Mouse (Mus musculus) midbrain, embryonic 16.5 days (tissue): ENCODE measurements around the gene Smarcal1. TPM values are rescaled to one million over a fixed set of nuclear protein-coding genes. Genes with fewer than 3 reads are reported as not detected.

ENCODE experiments used
- ATAC-seq: fragments of 200-750 bp; cut with Nextera tagmentation; 2 replicates; pipeline ENCODE4 v1.8.0; 2017; ENCODE audit warnings: moderate TSS enrichment
- H3K27ac ChIP-seq: fragments of 300-500 bp; sonication (generic); 2 replicates; pipeline ENCODE4 v1.5.1; 2014; ENCODE audit warnings: mild to moderate bottlenecking, low read length, mixed read lengths
- H3K27me3 ChIP-seq: fragments of 300-500 bp; sonication (generic); 2 replicates; pipeline ENCODE4 v1.6.1; 2014; ENCODE audit warnings: low read depth, low read length, mixed read lengths; ENCODE audit not compliant: control insufficient read depth, insufficient read depth
- H3K36me3 ChIP-seq: fragments of 300-500 bp; sonication (generic); 2 replicates; pipeline ENCODE4 v1.6.1; 2014; ENCODE audit warnings: mild to moderate bottlenecking, low read length, moderate library complexity, mixed read lengths; ENCODE audit not compliant: control insufficient read depth, insufficient read depth
- H3K4me1 ChIP-seq: fragments of 300-500 bp; sonication (generic); 2 replicates; pipeline ENCODE4 v1.6.1; 2014; ENCODE audit warnings: mild to moderate bottlenecking, low read length, mixed read lengths; ENCODE audit not compliant: control insufficient read depth, insufficient read depth
- H3K4me2 ChIP-seq: fragments of 300-500 bp; sonication (generic); 2 replicates; pipeline ENCODE4 v1.6.1; 2014; ENCODE audit warnings: mild to moderate bottlenecking, low read length, mixed read lengths
- H3K4me3 ChIP-seq: fragments of 300-500 bp; sonication (generic); 2 replicates; pipeline ENCODE4 v1.5.1; 2014; ENCODE audit warnings: low read depth, mild to moderate bottlenecking, low read length, moderate library complexity, mixed read lengths
- H3K9ac ChIP-seq: fragments of 300-500 bp; sonication (generic); 2 replicates; pipeline ENCODE4 v1.6.1; 2014; ENCODE audit warnings: low read depth, low read length, mixed read lengths
- H3K9me3 ChIP-seq: fragments of 300-500 bp; sonication (generic); replicated peaks from 2 replicates; pipeline ENCODE4 v1.6.1; 2014; ENCODE audit warnings: mild to moderate bottlenecking, low read length, mixed read lengths; ENCODE audit not compliant: control insufficient read depth, poor library complexity, severe bottlenecking
- WGBS: fragments of 180-500 bp; shearing (Covaris S2); extraction: QIAGEN DNeasy Blood & Tissue Kit; methylation state at CpG from one replicate; pipeline ENCODE4 v1.1.7; 2014; 5-methylcytosine and 5-hydroxymethylcytosine counted together
- polyA plus RNA-seq: library from polyadenylated mRNA; unstranded; fragments of >200 nt; fragmentation: Nextera tagmentation; extraction: Ambion mirVana; gene quantifications from 2 replicates; pipeline ENCODE4 v1.2.1, GENCODE M21; 2015

The Smarcal1 gene
- polyA plus RNA-seq, 1 experiment from 2014 or later, result 31.2 TPM

GRCm38 (mm10) chr1:72583906-72584305 is 855 bp downstream of the Smarcal1 start:
- peak overlapping the region; percentile 78 for H3K9ac ChIP-seq
- peak overlapping the region; percentile 66 for H3K4me3 ChIP-seq
- 62% methylated on average over 4 of the region's 4 CpGs for whole genome bisulfite sequencing
- peak overlapping the region; percentile 73 for H3K4me2 ChIP-seq
- no peaks in the 10 kb centered on the region for H3K9me3 ChIP-seq
- H3K27me3 ChIP-seq, result no peaks in the 10 kb centered on the region
- peaks cover 9% of the 10 kb centered on the region for H3K36me3 ChIP-seq
- H3K4me1 ChIP-seq, result peaks cover 19% of the 10 kb centered on the region
- ATAC-seq, result no peak
- peak overlapping the region; percentile 95 for H3K27ac ChIP-seq

DNA sequence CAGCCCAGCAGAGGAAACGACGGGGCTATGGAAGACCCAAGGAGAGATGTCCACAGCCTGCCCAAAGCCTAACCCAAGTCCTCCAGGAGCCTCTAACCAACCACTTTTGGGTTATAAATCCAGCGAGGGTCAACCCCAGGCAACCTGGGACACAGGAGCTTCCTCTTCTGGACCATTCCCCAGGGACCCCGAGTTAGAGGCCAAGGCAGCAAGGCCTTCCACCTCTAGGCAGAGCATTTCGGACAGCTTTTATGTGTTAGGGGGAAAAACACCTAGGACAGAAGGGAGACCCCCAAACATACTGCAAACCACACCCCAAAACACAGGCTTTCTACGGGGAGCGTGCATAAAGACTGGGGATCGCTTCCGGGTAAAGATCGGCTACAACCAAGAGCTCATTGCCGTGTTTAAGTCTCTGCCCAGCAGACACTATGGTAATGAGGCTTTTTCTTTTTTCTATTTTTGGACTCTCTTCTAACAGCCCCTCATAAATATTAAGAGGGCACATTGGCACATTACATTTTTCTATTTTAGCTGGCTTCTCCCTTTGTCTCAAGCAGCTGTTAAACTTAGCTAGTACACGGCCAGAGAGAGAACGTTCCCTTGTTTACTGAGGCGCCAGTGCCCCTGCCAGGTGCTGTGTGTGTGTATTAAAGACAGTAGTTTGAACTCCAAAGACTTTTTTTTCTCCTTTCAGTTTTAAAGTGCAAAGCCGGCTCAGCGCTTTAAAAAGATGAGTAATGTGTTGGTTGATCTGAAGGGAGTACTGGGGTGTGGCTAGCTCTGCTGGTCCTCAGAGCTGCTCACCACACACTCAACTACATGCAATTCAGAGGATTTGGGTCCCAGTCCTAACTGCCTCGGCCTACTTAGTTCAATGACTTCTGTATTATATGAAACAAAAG is 3.2 kb downstream of the Smarcal1 start:
- Histone ChIP-seq H3K36me3 (peaks cover 9% of the 10 kb centered on the region), H3K9ac (no peak overlapping the region), H3K27ac (no peak overlapping the region), H3K4me2 (no peak overlapping the region), H3K4me1 (peaks cover 19% of the 10 kb centered on the region), H3K4me3 (no peak overlapping the region), H3K9me3 (no peaks in the 10 kb centered on the region), H3K27me3 (no peaks in the 10 kb centered on the region)
- ATAC-seq, result no peak
- 84% methylated on average over 17 of the region's 17 CpGs for WGBS

GRCm38 (mm10) chr1:72587532-72587931 is 4.5 kb downstream of the Smarcal1 start:
- ATAC-seq, result no peak
- no peak overlapping the region for H3K9ac ChIP-seq
- WGBS, result 95% methylated on average over 15 of the region's 15 CpGs

GRCm38 (mm10) chr1:72588763-72589162 is 5.7 kb downstream of the Smarcal1 start:
- 87% methylated on average over 2 of the region's 2 CpGs for WGBS

More at GRCm38 (mm10) chr1:72587532-72587931, 4.5 kb downstream of the Smarcal1 start:
- peaks cover 16% of the 10 kb centered on the region for H3K4me1 ChIP-seq
- no peak overlapping the region for H3K4me3 ChIP-seq
- H3K36me3 ChIP-seq, result peaks cover 20% of the 10 kb centered on the region
- H3K27me3 ChIP-seq, result no peaks in the 10 kb centered on the region
- no peak overlapping the region for H3K4me2 ChIP-seq
- no peaks in the 10 kb centered on the region for H3K9me3 ChIP-seq
- no peak overlapping the region for H3K27ac ChIP-seq

DNA sequence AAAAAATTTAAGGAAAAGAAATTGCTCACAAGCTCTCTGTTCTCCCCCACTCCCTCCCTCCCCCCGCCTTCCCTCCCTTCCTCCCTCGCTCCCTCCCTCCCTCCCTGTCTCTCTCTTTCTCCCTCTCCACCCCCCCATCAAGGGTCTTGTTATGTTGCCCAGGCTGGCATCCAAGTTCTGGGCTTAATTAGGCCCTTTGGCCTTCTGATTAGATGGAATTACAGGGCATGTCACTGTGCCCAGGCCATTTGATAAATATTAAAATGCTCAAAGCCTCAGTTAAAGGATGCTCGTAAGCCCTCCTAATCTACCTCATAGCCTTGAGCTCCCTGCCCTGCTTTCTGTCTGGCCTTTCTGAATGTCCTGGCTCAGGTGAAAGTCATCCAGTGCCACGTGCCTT is 7.6 kb downstream of the Smarcal1 start:
- Histone ChIP-seq H3K4me2 (no peak overlapping the region), H3K27ac (no peak overlapping the region), H3K4me3 (no peak overlapping the region), H3K9ac (no peak overlapping the region), H3K36me3 (peaks cover 26% of the 10 kb centered on the region), H3K27me3 (no peaks in the 10 kb centered on the region), H3K9me3 (no peaks in the 10 kb centered on the region), H3K4me1 (no peaks in the 10 kb centered on the region)
- no peak for ATAC-seq
- 89% methylated on average over 4 of the region's 4 CpGs for WGBS

More at GRCm38 (mm10) chr1:72588763-72589162, 5.7 kb downstream of the Smarcal1 start:
- Histone ChIP-seq H3K4me1 (peaks cover 13% of the 10 kb centered on the region), H3K9ac (no peak overlapping the region), H3K27me3 (no peaks in the 10 kb centered on the region), H3K27ac (no peak overlapping the region), H3K4me3 (no peak overlapping the region), H3K4me2 (no peak overlapping the region), H3K9me3 (no peaks in the 10 kb centered on the region), H3K36me3 (peaks cover 20% of the 10 kb centered on the region)
- no peak for ATAC-seq

DNA sequence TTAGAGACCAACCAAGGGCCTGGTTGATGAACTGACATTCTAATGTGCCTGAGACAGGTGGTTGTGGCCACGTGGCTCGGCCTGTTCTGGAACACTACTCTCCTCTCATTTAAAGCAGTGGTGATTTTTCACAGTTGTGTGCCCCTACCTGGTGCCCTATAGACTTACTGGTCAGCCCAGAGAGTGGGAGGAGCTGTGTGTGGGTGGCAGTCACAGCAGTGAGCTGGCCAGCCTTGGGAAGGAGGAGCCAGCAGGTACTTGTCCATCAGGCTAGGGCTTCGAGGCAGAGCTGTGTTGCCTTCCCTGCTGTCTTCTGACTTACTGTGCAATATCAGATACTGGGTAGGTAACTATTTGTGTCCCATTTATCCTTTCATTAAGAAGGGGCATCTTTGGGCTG is 9.3 kb downstream of the Smarcal1 start:
- no peaks in the 10 kb centered on the region for H3K27me3 ChIP-seq
- no peaks in the 10 kb centered on the region for H3K9me3 ChIP-seq
- H3K4me3 ChIP-seq, result no peak overlapping the region
- no peak overlapping the region for H3K27ac ChIP-seq
- H3K4me1 ChIP-seq, result no peaks in the 10 kb centered on the region
- H3K9ac ChIP-seq, result no peak overlapping the region
- 94% methylated on average over 3 of the region's 3 CpGs for WGBS
- no peak overlapping the region for H3K4me2 ChIP-seq
- no peak for ATAC-seq
- H3K36me3 ChIP-seq, result peaks cover 30% of the 10 kb centered on the region

GRCm38 (mm10) chr1:72593340-72593951 is 10.4 kb downstream of the Smarcal1 start:
- H3K9ac ChIP-seq, result no peak overlapping the region
- peak; percentile 61 for ATAC-seq
- 56% methylated on average over 20 of the region's 20 CpGs for WGBS
- peak overlapping the region; percentile 47; the same call in 1 of the 2 replicates for H3K27ac ChIP-seq
- peaks cover 29% of the 10 kb centered on the region for H3K36me3 ChIP-seq
- H3K4me1 ChIP-seq, result no peaks in the 10 kb centered on the region
- no peaks in the 10 kb centered on the region for H3K9me3 ChIP-seq
- no peak overlapping the region for H3K4me2 ChIP-seq
- no peaks in the 10 kb centered on the region for H3K27me3 ChIP-seq
- H3K4me3 ChIP-seq, result no peak overlapping the region

DNA sequence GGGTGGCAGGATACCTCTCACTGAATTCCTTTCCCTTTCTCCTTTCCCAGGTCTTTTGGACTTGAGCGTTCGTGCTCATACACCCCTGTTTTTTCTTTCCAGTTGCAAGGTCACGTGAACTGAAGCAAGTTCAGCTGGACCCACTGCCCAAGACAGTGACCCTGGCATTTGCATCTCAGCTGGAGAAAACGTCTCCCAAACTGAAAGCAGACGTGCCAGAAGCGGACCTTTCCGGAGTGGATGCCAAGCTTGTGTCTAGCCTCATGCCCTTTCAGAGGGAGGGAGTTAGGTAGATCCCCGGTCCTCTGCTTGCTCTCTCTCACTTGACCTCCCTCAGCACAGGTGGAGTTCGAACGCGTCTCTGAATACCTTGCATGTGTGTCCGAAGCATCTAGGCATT is 12.6 kb downstream of the Smarcal1 start:
- Histone ChIP-seq H3K27me3 (no peaks in the 10 kb centered on the region), H3K9ac (no peak overlapping the region), H3K4me2 (no peak overlapping the region), H3K4me3 (no peak overlapping the region), H3K36me3 (peaks cover 29% of the 10 kb centered on the region), H3K4me1 (no peaks in the 10 kb centered on the region), H3K9me3 (no peaks in the 10 kb centered on the region), H3K27ac (no peak overlapping the region)
- WGBS, result 92% methylated on average over 12 of the region's 12 CpGs
- ATAC-seq, result no peak

DNA sequence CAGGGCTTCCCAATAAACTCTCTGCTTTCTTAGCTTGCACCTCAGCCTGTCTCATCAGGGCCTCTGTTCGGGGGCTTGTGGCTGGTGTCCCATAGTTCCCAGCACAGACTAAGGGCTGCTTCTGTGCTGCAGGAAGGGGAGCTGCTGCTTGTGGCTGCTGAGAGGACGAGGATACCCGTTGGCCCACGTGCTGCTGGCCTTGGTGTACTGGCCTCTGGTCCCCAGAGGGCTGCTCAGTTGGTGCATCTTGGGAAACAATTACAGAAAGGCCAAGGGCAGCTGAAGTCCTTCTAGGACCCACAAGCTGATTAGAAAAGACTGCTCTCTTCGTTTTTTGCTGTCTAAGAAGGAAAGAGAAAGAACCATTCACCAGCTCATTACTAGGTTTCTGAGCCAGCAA is 13.2 kb downstream of the Smarcal1 start:
- Histone ChIP-seq H3K27me3 (no peaks in the 10 kb centered on the region), H3K9ac (no peak overlapping the region), H3K4me3 (no peak overlapping the region), H3K4me1 (no peaks in the 10 kb centered on the region), H3K27ac (no peak overlapping the region), H3K36me3 (peaks cover 29% of the 10 kb centered on the region), H3K9me3 (no peaks in the 10 kb centered on the region), H3K4me2 (no peak overlapping the region)
- WGBS, result 79% methylated on average over 5 of the region's 5 CpGs
- no peak for ATAC-seq
